Mouse (Mus musculus): ENCODE measurements around the gene Cdc37. TPM values are rescaled to one million over a fixed set of nuclear protein-coding genes. Genes with fewer than 3 reads are reported as not detected.

Gene Cdc37
- polyA plus RNA-seq, 1 experiment: 158 TPM

DNA sequence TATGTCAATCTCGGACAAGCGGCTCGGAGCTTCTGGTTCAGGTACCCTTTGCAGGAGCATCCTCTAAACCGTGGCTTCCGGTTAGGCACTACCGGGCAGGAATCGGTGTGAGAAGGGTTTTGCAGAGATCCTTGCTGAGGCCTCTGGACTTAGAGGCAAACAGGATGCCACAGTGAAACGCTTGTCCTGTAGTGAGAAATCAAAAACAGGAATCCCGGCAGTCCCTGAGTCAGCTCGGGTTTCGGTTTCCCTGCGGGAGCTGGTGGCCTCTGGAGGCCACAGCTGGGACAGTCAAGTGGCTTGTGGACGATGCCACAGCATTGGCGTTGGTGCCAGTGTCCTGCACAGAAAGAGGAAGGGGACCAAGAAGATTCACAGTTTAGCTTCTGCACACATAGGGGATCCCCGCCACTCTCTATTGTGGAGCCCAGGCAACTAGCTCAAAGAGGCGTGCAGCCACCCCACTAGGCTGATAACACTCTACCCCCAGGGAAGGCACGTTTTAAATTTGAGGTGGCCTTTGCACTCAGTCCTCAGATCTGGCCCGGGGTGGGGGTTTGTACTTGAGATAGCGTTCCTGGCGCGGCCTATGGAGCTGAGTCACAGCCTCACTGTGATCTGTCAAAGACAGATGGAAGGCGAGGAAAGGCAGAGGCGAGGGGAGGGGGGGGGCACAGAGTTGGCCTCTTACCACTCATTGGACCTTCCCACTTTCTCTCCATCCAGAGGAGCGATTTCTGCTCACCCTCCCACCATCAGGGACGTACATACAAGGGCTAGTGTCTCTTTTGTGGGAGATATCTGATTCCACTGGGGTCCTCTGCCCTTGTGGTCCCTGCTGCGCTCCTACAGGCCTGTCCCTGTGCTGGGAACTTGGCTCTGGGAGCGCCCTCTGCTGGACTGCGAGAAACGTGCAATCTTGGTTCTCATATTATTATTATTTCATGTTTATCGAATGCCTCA is 18.7 kb upstream of the Cdc37 start:
- TF ChIP-seq POLR2A (IDR thresholded peaks at IDR 0.05; ENCODE audit: extremely low read depth, insufficient read depth, low read length): no peak
- peak; percentile 83 for TF ChIP-seq CTCF (IDR thresholded peaks at IDR 0.05; ENCODE audit: extremely low read depth, insufficient read depth, low read length)
- Histone ChIP-seq H3K4me1 (ENCODE audit: control insufficient read depth, insufficient read depth, low read length) (no peaks in the 10 kb centered on the region; the same call in 1 of the 2 replicates), H3K27ac (ENCODE audit: insufficient read depth, low read length) (peak overlapping the region; percentile 62), H3K4me3 (ENCODE audit: insufficient read depth, low read length) (peak overlapping the region; percentile 30)

DNA sequence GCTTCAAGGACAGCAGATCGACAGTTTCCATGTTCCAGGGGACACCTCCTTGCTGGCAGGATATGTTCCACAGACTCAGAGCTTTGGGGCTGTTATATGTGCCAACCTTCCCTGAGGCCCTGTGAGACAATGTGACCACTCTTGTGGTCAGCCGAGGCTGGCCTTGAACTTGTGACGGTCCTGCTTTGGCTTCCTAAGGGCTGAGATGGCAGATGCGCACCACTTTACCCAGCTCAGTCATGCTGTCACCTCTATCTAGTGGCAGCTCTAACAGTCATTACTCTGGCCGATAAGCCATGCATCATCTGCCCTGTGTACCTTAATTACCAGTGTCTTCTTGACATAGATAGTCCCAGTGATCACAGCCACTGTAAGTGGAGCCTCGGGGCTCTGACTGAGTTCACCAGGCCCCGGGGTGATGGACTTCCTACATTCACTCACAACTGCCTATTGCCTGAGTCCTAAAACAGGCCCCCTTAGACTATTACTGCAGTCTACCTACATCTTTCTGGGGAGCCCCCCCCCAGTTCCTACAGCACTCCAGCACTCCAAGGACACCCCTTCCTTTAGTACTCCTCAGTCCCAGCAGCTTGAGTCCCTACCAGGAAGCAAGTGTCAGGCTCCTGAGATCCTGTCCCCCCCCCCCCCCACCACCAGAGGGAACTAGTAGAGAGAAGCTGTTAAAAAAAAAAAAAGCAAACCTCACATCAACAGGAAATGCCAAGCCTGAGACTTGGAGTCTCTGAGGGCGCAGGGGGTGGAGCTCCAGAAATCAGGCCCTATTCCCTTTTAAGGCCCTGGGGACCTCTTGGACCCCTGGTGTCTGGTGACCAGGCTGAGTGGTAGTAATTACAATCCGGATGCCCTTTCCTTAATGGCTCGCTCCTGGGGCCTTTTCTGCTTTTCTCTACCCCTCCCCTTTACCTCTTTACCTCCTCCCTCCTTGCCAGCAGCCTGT is 17.6 kb upstream of the Cdc37 start:
- peak overlapping the region; percentile 62 for H3K27ac ChIP-seq (ENCODE audit: insufficient read depth, low read length)

DNA sequence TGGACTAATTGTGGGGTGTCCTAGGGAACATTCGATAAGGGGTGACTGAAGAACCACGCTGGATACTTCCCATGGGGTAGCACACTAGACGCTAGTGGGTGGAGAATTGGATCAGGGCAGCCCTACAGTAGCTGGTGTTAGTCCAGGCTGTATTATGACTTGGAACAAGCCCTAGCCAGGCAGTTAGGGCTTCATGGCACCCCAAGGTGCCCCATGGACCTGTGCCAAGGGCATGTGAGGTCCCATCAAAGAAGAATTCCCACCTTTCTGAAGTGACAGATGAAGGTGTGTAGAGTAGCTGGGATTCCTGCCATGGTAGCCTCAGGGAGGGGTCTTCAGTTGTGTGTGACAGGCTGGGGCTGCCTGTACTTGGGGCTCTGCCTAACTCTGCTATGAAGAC is 16.7 kb upstream of the Cdc37 start:
- Histone ChIP-seq H3K4me1 (ENCODE audit: control insufficient read depth, insufficient read depth, low read length) (no peaks in the 10 kb centered on the region; the same call in 1 of the 2 replicates), H3K4me3 (ENCODE audit: insufficient read depth, low read length) (peak overlapping the region; percentile 28), H3K27ac (ENCODE audit: insufficient read depth, low read length) (peak overlapping the region; percentile 1; the same call in 1 of the 2 replicates)
- TF ChIP-seq POLR2A (IDR thresholded peaks at IDR 0.05; ENCODE audit: extremely low read depth, insufficient read depth, low read length) (no peak), CTCF (IDR thresholded peaks at IDR 0.05; ENCODE audit: extremely low read depth, insufficient read depth, low read length) (no peak)

More for the DNA sequence above, 17.6 kb upstream of the Cdc37 start:
- peak overlapping the region; percentile 30 for H3K4me3 ChIP-seq (ENCODE audit: insufficient read depth, low read length)
- TF ChIP-seq CTCF (IDR thresholded peaks at IDR 0.05; ENCODE audit: extremely low read depth, insufficient read depth, low read length) (no peak), POLR2A (IDR thresholded peaks at IDR 0.05; ENCODE audit: extremely low read depth, insufficient read depth, low read length) (no peak)
- no peaks in the 10 kb centered on the region; the same call in 1 of the 2 replicates for H3K4me1 ChIP-seq (ENCODE audit: control insufficient read depth, insufficient read depth, low read length)

DNA sequence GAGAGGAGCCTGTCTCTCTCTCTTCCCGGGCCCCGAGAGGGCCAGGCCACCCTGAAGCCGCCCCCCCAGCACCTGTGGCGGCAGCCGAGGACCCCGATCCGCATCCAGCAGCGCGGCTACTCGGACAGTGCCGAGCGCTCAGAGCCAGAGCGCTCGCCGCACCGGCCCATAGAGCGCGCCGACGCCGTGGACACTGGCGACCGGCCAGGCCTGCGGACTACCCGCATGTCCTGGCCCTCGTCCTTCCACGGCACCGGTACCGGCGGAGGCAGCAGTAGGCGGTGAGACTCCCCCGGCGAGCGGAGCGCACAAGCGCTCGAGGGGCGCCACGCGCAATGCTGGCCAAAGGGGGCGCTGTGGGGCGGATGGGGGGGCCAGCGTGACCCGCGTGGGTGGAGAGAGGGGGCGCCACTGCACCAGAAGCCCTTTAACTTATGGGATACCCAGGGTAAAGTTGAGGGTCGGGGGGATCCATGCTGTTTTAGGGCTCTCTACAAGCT is 16.2 kb upstream of the Cdc37 start:
- TF ChIP-seq POLR2A (IDR thresholded peaks at IDR 0.05; ENCODE audit: extremely low read depth, insufficient read depth, low read length) (no peak), CTCF (IDR thresholded peaks at IDR 0.05; ENCODE audit: extremely low read depth, insufficient read depth, low read length) (0 out of 2 replicates have a peak, but pooled peaks have one; percentile 10)
- peak overlapping the region; percentile 28 for H3K4me3 ChIP-seq (ENCODE audit: insufficient read depth, low read length)
- H3K4me1 ChIP-seq (ENCODE audit: control insufficient read depth, insufficient read depth, low read length): peaks cover under 1% of the 10 kb centered on the region; the same call in 1 of the 2 replicates
- peak overlapping the region; percentile 93 for H3K27ac ChIP-seq (ENCODE audit: insufficient read depth, low read length)

DNA sequence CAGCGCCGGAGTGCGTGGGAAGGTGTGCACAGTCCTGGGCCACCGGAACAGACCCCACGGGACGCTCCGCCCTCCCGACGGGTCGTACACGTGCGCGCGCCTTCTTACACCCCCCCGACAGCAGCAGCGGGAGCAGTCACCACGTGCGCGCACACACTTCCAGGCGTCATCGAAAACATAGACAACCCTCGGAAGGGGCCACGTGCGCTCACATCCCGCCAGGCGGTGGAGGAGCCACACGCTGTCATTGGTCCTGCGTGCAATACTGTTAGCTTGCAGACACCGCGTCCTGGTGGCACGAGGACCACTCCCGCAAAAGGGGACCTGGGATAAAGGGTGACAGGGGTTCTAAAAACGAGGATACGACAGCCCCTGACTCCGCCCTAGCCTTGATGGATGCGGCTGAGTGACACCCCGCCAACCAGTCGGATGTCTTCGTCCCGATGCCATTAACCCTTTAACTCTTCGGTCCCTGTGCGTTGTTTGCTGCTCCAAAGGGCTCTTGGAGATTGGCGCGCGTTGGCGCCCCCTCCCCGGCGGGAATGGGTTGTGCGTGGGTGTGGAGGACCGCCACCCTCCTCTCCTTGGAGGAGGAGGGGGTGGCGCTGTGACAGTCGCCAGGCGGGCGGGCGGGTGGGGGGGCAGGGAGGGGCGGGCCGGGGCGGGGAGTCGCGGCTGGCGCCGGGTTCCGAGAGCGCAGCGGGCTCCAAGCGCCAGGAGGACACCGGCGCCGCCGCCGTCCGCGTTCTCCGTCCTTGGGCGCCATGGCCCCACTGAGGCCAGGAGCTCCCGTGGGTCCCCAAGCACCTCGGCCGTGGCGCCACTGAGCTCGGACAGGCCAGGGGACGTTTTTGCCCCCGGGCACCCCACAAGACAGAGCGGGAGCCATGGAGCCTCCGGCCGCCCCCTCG is 15.5 kb upstream of the Cdc37 start, which contains the start of gene Pde4a:
TSS of gene Pde4a (plus strand) at position 674 of the 911 bp plus-strand sequence.
- peaks cover 1% of the 10 kb centered on the region; the same call in 1 of the 2 replicates for H3K4me1 ChIP-seq (ENCODE audit: control insufficient read depth, insufficient read depth, low read length)
- peak within 1 kb of the TSS; percentile 93 for H3K27ac ChIP-seq (ENCODE audit: insufficient read depth, low read length)
- TF ChIP-seq CTCF (IDR thresholded peaks at IDR 0.05; ENCODE audit: extremely low read depth, insufficient read depth, low read length): no peak
- TF ChIP-seq POLR2A (IDR thresholded peaks at IDR 0.05; ENCODE audit: extremely low read depth, insufficient read depth, low read length): peak; percentile 59; the same call in 1 of the 2 replicates
- peak within 1 kb of the TSS; percentile 28 for H3K4me3 ChIP-seq (ENCODE audit: insufficient read depth, low read length)

DNA sequence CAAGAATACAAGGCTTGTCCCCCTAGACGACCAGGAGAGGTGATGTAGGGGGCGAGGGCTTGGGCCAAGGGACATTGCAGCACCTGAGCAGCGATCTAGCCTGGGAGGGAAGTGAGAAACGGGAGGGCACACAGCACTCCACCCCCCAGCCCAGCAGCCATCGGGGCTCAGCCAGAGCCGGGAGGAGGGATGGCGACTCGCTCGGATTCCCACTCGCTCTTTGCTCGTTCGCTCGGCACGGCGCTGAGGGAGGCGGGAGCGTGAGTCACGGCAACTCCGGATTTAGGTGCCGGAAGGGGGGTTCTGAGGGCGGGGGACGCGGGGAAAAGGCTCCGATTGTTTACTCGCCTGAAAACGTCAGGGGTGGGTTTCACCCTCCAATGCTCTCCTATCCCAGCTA is 14.3 kb upstream of the Cdc37 start:
- TF ChIP-seq POLR2A (IDR thresholded peaks at IDR 0.05; ENCODE audit: extremely low read depth, insufficient read depth, low read length) (0 out of 2 replicates have a peak, but pooled peaks have one; percentile 4), CTCF (IDR thresholded peaks at IDR 0.05; ENCODE audit: extremely low read depth, insufficient read depth, low read length) (no peak)
- H3K4me3 ChIP-seq (ENCODE audit: insufficient read depth, low read length): peak overlapping the region; percentile 28
- H3K4me1 ChIP-seq (ENCODE audit: control insufficient read depth, insufficient read depth, low read length): peaks cover 1% of the 10 kb centered on the region; the same call in 1 of the 2 replicates
- H3K27ac ChIP-seq (ENCODE audit: insufficient read depth, low read length): peak overlapping the region; percentile 72

DNA sequence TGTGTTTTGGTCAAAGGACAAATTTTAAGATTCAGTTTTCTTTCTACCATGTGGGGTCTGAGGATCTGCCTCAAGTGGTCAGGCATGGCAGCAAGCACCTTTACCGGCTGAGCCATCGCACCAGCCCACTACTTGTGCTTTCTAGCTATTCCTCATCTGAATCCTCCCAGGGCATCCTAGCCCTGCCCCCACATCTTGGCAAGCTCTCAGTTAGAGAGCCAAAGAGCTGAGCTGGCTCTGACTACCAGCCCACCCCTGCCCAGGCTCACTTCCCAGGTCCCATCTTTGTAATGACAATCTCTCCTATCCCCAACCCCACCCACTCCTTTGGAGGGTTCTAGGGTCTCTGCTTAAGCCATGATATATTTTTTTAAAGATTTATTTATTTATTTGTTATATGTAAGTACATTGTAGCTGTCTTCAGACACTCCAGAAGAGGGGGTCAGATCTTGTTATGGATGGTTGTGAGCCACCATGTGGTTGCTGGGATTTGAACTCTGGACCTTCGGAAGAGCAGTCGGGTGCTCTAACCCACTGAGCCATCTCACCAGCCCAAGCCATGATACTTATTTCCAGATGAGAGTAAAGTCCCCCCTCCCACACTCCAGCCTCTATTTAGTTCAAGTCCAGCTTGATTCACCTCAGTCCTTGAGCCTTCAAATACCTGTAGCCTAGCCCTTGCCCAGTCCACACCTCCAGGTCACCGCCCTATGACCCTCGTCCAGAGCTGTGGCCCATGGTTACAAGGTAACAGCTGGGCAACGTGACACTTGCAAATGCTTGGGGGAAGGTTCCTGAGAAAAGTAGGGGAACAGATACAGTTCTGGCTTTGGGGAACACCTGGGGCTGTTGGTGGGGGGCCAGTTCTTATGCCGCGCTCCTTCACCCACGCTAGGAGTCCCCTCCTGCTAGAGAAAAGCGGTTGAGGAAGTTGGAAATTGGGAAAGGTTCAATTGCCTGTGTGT is 13.6 kb upstream of the Cdc37 start:
- TF ChIP-seq CTCF (IDR thresholded peaks at IDR 0.05; ENCODE audit: extremely low read depth, insufficient read depth, low read length) (no peak), POLR2A (IDR thresholded peaks at IDR 0.05; ENCODE audit: extremely low read depth, insufficient read depth, low read length) (no peak)
- Histone ChIP-seq H3K4me3 (ENCODE audit: insufficient read depth, low read length) (peak overlapping the region; percentile 28), H3K27ac (ENCODE audit: insufficient read depth, low read length) (peak overlapping the region; percentile 72)

More for the DNA sequence above, 13.6 kb upstream of the Cdc37 start:
- H3K4me1 ChIP-seq (ENCODE audit: control insufficient read depth, insufficient read depth, low read length): peaks cover 1% of the 10 kb centered on the region; the same call in 1 of the 2 replicates
